Mouse (Mus musculus) heart, adult 2 months (tissue): ENCODE results near the gene 1700001P01Rik. TPM values are rescaled to one million over a fixed set of nuclear protein-coding genes. Genes with fewer than 3 reads are reported as not detected.

Experiments
- DNase-seq, 2 experiments: peaks; one replicate each; pipeline ENCODE4 v3.0.0; 2021
- H3K27ac ChIP-seq: fragments of 200-600 bp; 2 replicates; pipeline ENCODE4 v1.8.1; 2022
- H3K27me3 ChIP-seq: fragments of 200-500 bp; 2 replicates; pipeline ENCODE4 v1.6.1; 2012; ENCODE audit warnings: mild to moderate bottlenecking, low read length, inconsistent platforms, mixed read lengths; ENCODE audit not compliant: control insufficient read depth, insufficient read depth
- H3K36me3 ChIP-seq: fragments of 200-500 bp; 2 replicates; pipeline ENCODE4 v1.6.1; 2012; ENCODE audit warnings: low read length, inconsistent platforms; ENCODE audit not compliant: control insufficient read depth, insufficient read depth
- H3K4me1 ChIP-seq: fragments of 200-500 bp; 2 replicates; pipeline ENCODE4 v1.6.1; 2011; ENCODE audit warnings: low read length; ENCODE audit not compliant: control insufficient read depth, insufficient read depth
- H3K4me3 ChIP-seq: fragments of 200-600 bp; 2 replicates; pipeline ENCODE4 v1.8.1; 2022
- H3K79me2 ChIP-seq: fragments of 200-500 bp; replicated peaks from 2 replicates; pipeline ENCODE4 v1.6.1; 2012; ENCODE audit warnings: mild to moderate bottlenecking, inconsistent platforms, low read length, moderate library complexity, mixed read lengths; ENCODE audit not compliant: control insufficient read depth, insufficient read depth
- H3K9ac ChIP-seq: fragments of 200-500 bp; 2 replicates; pipeline ENCODE4 v1.6.1; 2012; ENCODE audit warnings: low read depth, mild to moderate bottlenecking, control low read depth, inconsistent platforms, low read length, mixed read lengths
- CTCF ChIP-seq: fragments of 200-600 bp; IDR thresholded peaks from 2 replicates; pipeline ENCODE4 v1.8.1; 2022; ENCODE audit warnings: antibody characterized with exemption, mild to moderate bottlenecking, moderate library complexity
- EP300 ChIP-seq: fragments of 200-500 bp; IDR thresholded peaks from 2 replicates; pipeline ENCODE4 v1.6.1; 2011; ENCODE audit warnings: low read depth, low read length, control low read depth; ENCODE audit not compliant: insufficient read depth
- POLR2A ChIP-seq: fragments of 200-500 bp; IDR thresholded peaks from 2 replicates; pipeline ENCODE4 v1.6.1; 2011; ENCODE audit warnings: mild to moderate bottlenecking, low read depth, low read length, control low read depth; ENCODE audit not compliant: insufficient read depth
- WGBS: fragments of 180-500 bp; shearing (Covaris S2); methylation state at CpG from one replicate; pipeline ENCODE4 v1.1.7; 2018; 5-methylcytosine and 5-hydroxymethylcytosine counted together
- intact Hi-C: fragments of 180-260 bp; cut with DNase I; formaldehyde crosslinking; loops from one replicate; pipeline ENCODE4 v1.15.1; 2025
- polyA plus RNA-seq: library from polyadenylated mRNA; depleted of rRNA; stranded (reverse); fragments of >200 nt; gene quantifications from 2 replicates; pipeline ENCODE4 v1.2.3, GENCODE M21; 2012
- total RNA-seq, 2 experiments: library from RNA; stranded (reverse); gene quantifications; 2 replicates each; pipeline ENCODE4 v1.2.3; 2021

The 1700001P01Rik gene
- total and polyA plus RNA-seq, 3 experiments: 0.20 TPM; not detected in 2

DNA sequence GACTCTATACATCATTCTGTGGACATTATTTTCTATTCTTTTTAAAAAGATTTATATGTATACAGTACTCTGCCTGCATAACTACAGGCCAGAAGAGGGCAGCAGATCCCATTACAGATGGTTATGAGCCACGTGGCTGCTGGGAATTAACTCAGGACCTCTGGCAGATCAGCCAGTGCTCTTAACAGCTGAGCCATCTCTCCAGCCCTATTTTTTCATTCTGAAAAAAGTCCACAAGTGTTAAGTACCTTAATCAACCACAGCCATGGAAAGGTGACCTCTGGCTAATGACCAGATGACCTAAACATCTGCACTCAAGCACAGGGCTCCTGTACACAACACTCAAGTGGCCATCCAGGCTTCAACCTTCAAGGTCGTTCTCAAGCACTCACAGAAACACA lies 1.4 kb upstream of the 1700001P01Rik start:
- WGBS: 50% methylated on average over 2 of the region's 2 CpGs
- H3K36me3 ChIP-seq: peaks cover 27% of the 10 kb centered on the region
- TF ChIP-seq CTCF: peak; percentile 59
- no peak for TF ChIP-seq EP300
- no peak; the same call in 1 of the 2 replicates for TF ChIP-seq POLR2A
- no peak overlapping the region for H3K27ac ChIP-seq
- H3K79me2 ChIP-seq: 0 out of 2 replicates have a peak, but pooled peaks cover 2% of the 10 kb centered on the region
- intact Hi-C loops: no loop called here
- no peaks in the 10 kb centered on the region for H3K27me3 ChIP-seq
- no peak overlapping the region for H3K9ac ChIP-seq
- peaks cover 9% of the 10 kb centered on the region for H3K4me1 ChIP-seq
- DNase-seq: no peak
- no peak overlapping the region for H3K4me3 ChIP-seq

DNA sequence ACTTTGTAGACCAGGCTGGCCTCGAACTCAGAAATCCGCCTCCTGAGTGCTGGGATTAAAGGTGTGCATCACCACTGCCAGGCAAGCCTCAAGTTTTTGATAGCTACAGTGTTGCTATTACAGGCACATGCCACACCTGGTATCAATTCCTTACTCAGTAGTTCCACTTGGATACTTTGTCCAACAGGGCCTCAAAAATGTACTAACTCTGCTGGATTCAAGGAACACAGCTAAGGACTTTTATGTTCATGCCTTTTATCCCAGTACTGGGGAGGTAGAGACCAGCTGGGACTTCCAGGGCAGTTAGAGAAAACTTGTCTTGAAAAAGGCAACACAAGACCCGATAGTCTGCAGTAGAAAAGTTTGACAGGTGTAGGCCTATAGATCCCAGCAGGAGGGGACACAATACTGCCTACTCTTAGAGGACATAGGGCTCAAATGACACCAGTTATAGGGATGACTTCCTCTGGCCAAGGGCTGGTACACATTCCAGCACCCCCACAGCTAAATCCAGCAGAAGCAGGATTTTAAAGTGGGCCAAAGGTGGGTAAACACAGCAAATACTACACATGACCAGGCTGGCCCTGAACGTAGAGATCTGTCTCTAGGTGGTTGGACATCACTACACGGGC lies 895 bp upstream of the 1700001P01Rik start:
- Histone ChIP-seq H3K27me3 (no peaks in the 10 kb centered on the region), H3K36me3 (peaks cover 27% of the 10 kb centered on the region), H3K79me2 (0 out of 2 replicates have a peak, but pooled peaks cover 2% of the 10 kb centered on the region), H3K4me1 (peaks cover 9% of the 10 kb centered on the region), H3K4me3 (no peak overlapping the region), H3K9ac (no peak overlapping the region), H3K27ac (no peak overlapping the region)
- no peak for DNase-seq
- no peak for TF ChIP-seq POLR2A
- no peak for TF ChIP-seq EP300
- TF ChIP-seq CTCF: no peak
- intact Hi-C loops: no loop called here
- 66% methylated on average over 5 of the region's 5 CpGs for WGBS

DNA sequence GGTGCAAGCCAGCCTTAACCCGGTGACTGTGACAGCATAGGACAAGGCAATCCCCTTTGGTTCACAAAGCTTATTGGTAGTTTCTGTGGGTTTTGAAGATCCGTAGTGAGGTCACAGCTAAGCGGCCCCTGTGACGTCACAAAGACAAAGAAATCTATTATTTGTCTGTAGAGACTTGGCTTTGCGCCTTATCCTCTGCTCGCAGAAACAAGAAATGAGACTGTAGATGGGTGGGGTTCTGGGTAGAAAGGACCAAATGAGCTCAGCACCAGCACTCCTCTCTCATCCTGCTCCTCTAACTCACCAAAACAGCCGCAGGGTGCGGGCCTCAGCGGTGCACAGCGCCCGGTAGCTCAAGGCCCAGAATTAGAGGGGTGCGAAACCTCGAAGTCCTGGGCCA lies 532 bp downstream of the 1700001P01Rik start:
- Histone ChIP-seq H3K79me2 (no peaks in the 10 kb centered on the region), H3K27ac (no peak overlapping the region), H3K27me3 (no peaks in the 10 kb centered on the region), H3K36me3 (peaks cover 13% of the 10 kb centered on the region), H3K4me3 (no peak overlapping the region), H3K4me1 (peaks cover 3% of the 10 kb centered on the region), H3K9ac (no peak overlapping the region)
- no peak for TF ChIP-seq EP300
- no peak for DNase-seq
- intact Hi-C loops: no loop called here
- 74% methylated on average over 13 of the region's 13 CpGs for WGBS

DNA sequence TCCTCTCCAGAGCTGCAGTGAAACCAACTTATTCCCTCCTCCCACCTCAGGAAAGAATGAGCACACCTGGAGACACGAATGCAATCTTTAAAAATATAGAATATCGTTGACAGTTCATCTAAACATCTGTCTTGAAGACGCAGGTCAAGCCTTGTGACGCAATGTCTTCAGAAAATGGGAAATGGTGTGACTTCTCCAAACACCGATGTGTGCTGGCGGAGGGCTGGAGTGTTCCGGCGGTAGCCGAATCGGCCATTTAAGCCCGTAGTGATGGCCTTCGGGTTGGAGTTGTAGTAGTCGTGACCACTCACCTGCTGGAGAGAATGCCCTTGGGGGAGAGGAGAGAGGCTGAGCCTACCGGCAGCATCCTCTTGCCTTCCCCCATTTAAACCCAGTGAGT lies 4.3 kb downstream of the 1700001P01Rik start:
- intact Hi-C loops: no loop called here
- WGBS: 75% methylated on average over 14 of the region's 14 CpGs

DNA sequence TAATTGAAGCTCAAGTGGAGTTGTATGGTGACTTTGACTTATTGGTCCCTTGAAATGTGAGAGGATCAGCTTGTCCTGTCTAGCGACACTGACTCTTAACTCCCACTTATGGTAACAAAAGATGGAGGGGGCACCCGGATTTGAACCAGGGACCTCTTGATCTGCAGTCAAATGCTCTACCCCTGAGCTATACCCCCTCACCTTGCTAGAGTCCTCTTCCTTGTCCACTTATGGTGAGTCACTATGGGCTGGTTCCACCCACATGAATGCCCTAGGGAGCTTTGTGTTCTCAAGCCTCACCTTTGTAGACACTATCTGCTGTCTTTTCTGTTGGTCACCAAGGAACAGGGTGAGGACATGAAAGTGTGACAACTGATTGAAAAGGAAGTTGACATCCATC lies 6.0 kb downstream of the 1700001P01Rik start:
- no peak overlapping the region for H3K9ac ChIP-seq
- no peaks in the 10 kb centered on the region for H3K4me1 ChIP-seq
- H3K79me2 ChIP-seq: no peaks in the 10 kb centered on the region
- no peak overlapping the region for H3K27ac ChIP-seq
- no peak for TF ChIP-seq CTCF
- TF ChIP-seq POLR2A: no peak
- no peak for TF ChIP-seq EP300
- intact Hi-C loops: no loop called here
- WGBS: 36% methylated on average over 2 of the region's 2 CpGs
- no peaks in the 10 kb centered on the region for H3K36me3 ChIP-seq
- no peak overlapping the region for H3K4me3 ChIP-seq
- no peaks in the 10 kb centered on the region for H3K27me3 ChIP-seq
- DNase-seq: no peak

More for the DNA sequence above, 4.3 kb downstream of the 1700001P01Rik start:
- no peak for DNase-seq
- Histone ChIP-seq H3K9ac (no peak overlapping the region), H3K4me1 (no peaks in the 10 kb centered on the region), H3K27ac (no peak overlapping the region), H3K4me3 (no peak overlapping the region), H3K27me3 (no peaks in the 10 kb centered on the region), H3K79me2 (no peaks in the 10 kb centered on the region), H3K36me3 (no peaks in the 10 kb centered on the region)
- TF ChIP-seq EP300: no peak
- no peak for TF ChIP-seq CTCF
- TF ChIP-seq POLR2A: no peak

DNA sequence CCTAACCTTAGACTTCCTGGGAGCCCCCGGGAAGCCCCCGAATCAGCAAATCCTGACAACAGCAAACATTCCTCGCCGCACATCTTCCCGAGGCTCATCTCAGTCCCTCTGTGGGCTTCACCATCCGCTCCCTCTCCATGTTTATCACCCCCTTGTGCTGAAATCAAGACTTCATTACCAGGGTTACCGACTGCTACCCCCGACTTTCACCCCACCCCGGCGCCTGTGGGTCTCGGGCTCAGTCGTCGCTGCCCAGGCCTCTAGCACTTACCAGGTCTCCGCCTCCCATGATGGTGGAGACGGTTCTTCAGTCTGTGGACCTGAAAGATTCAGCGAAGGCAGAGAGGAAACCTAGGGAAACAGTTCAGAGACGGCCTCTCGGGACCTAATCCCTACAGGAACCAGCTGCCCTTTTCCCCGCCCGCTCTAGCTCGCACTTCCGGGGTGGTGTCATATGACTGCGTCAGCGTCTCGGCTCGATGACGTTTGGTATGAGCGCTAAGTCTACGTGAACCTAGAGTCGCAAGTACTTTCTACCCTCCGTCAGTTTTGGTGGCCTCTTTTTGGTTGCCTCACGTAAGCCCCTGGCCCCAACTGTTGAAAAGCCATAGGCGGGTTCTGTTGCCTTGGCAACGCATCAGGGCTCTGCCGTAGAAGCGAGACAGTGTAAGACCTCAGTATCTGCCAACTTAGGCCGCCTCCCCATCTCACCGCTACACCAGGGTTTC lies 9.4 kb downstream of the 1700001P01Rik start, which contains the start of gene Cwc25:
Gene Cwc25, minus strand, starts transcription at position 403 of the 728 bp plus-strand sequence.
- H3K4me3 ChIP-seq: peak within 1 kb of the TSS; percentile 90
- peak; percentile 95 to 97 for DNase-seq
- H3K79me2 ChIP-seq: peaks cover 2% of the 10 kb centered on the region; the same call in 1 of the 2 replicates
- 1% methylated on average over 38 of the region's 38 CpGs for WGBS
- H3K36me3 ChIP-seq: no peaks in the 10 kb centered on the region
- H3K9ac ChIP-seq: peak within 1 kb of the TSS; percentile 79
- H3K27ac ChIP-seq: peak within 1 kb of the TSS; percentile 95
- H3K4me1 ChIP-seq: no peaks in the 10 kb centered on the region
- intact Hi-C loops: loop anchor here (1.0 kb wide), 2 partner anchors 16 to 21 kb away; partner anchors contain the start of gene Rpl23
- H3K27me3 ChIP-seq: no peaks in the 10 kb centered on the region
- TF ChIP-seq CTCF (no peak), EP300 (peak; percentile 97), POLR2A (peak; percentile 97)
